Mouse (Mus musculus): ENCODE measurements at regions not wholly inside any gene's neighbourhood (a gene's known extent, or its start where the extent isn't known, plus 50 kb on each side); places are given as distances from the start of the nearest gene placed in this dataset.

DNA sequence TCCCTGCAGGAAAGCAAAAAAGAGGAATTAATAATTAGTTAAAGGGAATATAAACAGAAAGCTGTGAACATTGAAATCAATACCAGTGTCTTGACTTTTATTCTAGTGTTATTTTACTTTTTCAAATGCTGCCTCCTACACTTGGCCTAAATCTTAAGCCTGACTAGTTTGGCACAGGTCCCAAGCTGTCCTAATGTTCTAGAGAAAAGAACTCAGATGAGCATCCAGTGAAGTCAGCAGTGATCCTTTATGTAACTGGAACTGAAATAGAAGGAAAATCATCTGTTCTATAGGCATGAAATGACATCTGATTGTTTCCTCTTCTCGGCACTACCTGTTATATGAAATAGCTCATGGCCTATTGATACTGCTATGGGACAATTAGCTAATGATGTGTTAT, 586.3 kb upstream of the Gria3 start:
- peak; percentile 4 for DNase-seq

Measured in layer of hippocampus, adult 9-11 months (tissue).